Mouse (Mus musculus): ENCODE measurements around the gene Rims3. TPM values are rescaled to one million over a fixed set of nuclear protein-coding genes. Genes with fewer than 3 reads are reported as not detected.

Gene Rims3
- total RNA-seq (2017), result 0.30 and 1.2 TPM in 2 replicates

- ATAC-seq (replicated peaks in 1 of 2; ENCODE audit: insufficient read depth in 1 of 2, low FRiP score in 2 of 2, low TSS enrichment in 1 of 2, low read depth in 1 of 2, poor library complexity in 2 of 2, severe bottlenecking in 2 of 2), result peak; percentile 68 to 72
These were observed at the start of gene Rims3 for GRCm38 (mm10) chr4:120854588-120855319. Gene Rims3 (plus strand): TSS chr4:120854816.

- ATAC-seq (replicated peaks in 1 of 2; ENCODE audit: insufficient read depth in 1 of 2, low FRiP score in 2 of 2, low TSS enrichment in 1 of 2, low read depth in 1 of 2, poor library complexity in 2 of 2, severe bottlenecking in 2 of 2), result no peak
These were observed 48.8 kb upstream of the Rims3 start for GRCm38 (mm10) chr4:120805816-120806215.

GRCm38 (mm10) chr4:120813762-120814161, 40.9 kb upstream of the Rims3 start:
- ATAC-seq (replicated peaks in 1 of 2; ENCODE audit: insufficient read depth in 1 of 2, low FRiP score in 2 of 2, low TSS enrichment in 1 of 2, low read depth in 1 of 2, poor library complexity in 2 of 2, severe bottlenecking in 2 of 2), result no peak

- ATAC-seq (replicated peaks in 1 of 2; ENCODE audit: insufficient read depth in 1 of 2, low FRiP score in 2 of 2, low TSS enrichment in 1 of 2, low read depth in 1 of 2, poor library complexity in 2 of 2, severe bottlenecking in 2 of 2), result no peak
These were observed 40.4 kb upstream of the Rims3 start for GRCm38 (mm10) chr4:120814171-120814570.

GRCm38 (mm10) chr4:120815163-120815562, 39.5 kb upstream of the Rims3 start:
- no peak for ATAC-seq (replicated peaks in 1 of 2; ENCODE audit: insufficient read depth in 1 of 2, low FRiP score in 2 of 2, low TSS enrichment in 1 of 2, low read depth in 1 of 2, poor library complexity in 2 of 2, severe bottlenecking in 2 of 2)

- ATAC-seq (replicated peaks in 1 of 2; ENCODE audit: insufficient read depth in 1 of 2, low FRiP score in 2 of 2, low TSS enrichment in 1 of 2, low read depth in 1 of 2, poor library complexity in 2 of 2, severe bottlenecking in 2 of 2), result peak; percentile 99 to 100
These were observed 38.8 kb upstream of the Rims3 start for GRCm38 (mm10) chr4:120815622-120816334.

- ATAC-seq (replicated peaks in 1 of 2; ENCODE audit: insufficient read depth in 1 of 2, low FRiP score in 2 of 2, low TSS enrichment in 1 of 2, low read depth in 1 of 2, poor library complexity in 2 of 2, severe bottlenecking in 2 of 2), result no peak
These were observed 37.4 kb upstream of the Rims3 start for GRCm38 (mm10) chr4:120817002-120817774.

GRCm38 (mm10) chr4:120817951-120818350, 36.7 kb upstream of the Rims3 start:
- ATAC-seq (replicated peaks in 1 of 2; ENCODE audit: insufficient read depth in 1 of 2, low FRiP score in 2 of 2, low TSS enrichment in 1 of 2, low read depth in 1 of 2, poor library complexity in 2 of 2, severe bottlenecking in 2 of 2), result no peak

GRCm38 (mm10) chr4:120819296-120819695, 35.3 kb upstream of the Rims3 start:
- ATAC-seq (replicated peaks in 1 of 2; ENCODE audit: insufficient read depth in 1 of 2, low FRiP score in 2 of 2, low TSS enrichment in 1 of 2, low read depth in 1 of 2, poor library complexity in 2 of 2, severe bottlenecking in 2 of 2), result no peak

GRCm38 (mm10) chr4:120819871-120820270, 34.7 kb upstream of the Rims3 start:
- no peak for ATAC-seq (replicated peaks in 1 of 2; ENCODE audit: insufficient read depth in 1 of 2, low FRiP score in 2 of 2, low TSS enrichment in 1 of 2, low read depth in 1 of 2, poor library complexity in 2 of 2, severe bottlenecking in 2 of 2)

- ATAC-seq (replicated peaks in 1 of 2; ENCODE audit: insufficient read depth in 1 of 2, low FRiP score in 2 of 2, low TSS enrichment in 1 of 2, low read depth in 1 of 2, poor library complexity in 2 of 2, severe bottlenecking in 2 of 2), result no peak
These were observed 32.3 kb upstream of the Rims3 start for GRCm38 (mm10) chr4:120822191-120822911.

GRCm38 (mm10) chr4:120825100-120825553, 29.5 kb upstream of the Rims3 start:
- peak; percentile 83 to 87 for ATAC-seq (replicated peaks in 1 of 2; ENCODE audit: insufficient read depth in 1 of 2, low FRiP score in 2 of 2, low TSS enrichment in 1 of 2, low read depth in 1 of 2, poor library complexity in 2 of 2, severe bottlenecking in 2 of 2)

- ATAC-seq (replicated peaks in 1 of 2; ENCODE audit: insufficient read depth in 1 of 2, low FRiP score in 2 of 2, low TSS enrichment in 1 of 2, low read depth in 1 of 2, poor library complexity in 2 of 2, severe bottlenecking in 2 of 2), result peak; percentile 93 to 95
These were observed 28.9 kb upstream of the Rims3 start for GRCm38 (mm10) chr4:120825577-120826326.

GRCm38 (mm10) chr4:120826418-120826817, 28.2 kb upstream of the Rims3 start:
- ATAC-seq (replicated peaks in 1 of 2; ENCODE audit: insufficient read depth in 1 of 2, low FRiP score in 2 of 2, low TSS enrichment in 1 of 2, low read depth in 1 of 2, poor library complexity in 2 of 2, severe bottlenecking in 2 of 2), result no peak

- ATAC-seq (replicated peaks in 1 of 2; ENCODE audit: insufficient read depth in 1 of 2, low FRiP score in 2 of 2, low TSS enrichment in 1 of 2, low read depth in 1 of 2, poor library complexity in 2 of 2, severe bottlenecking in 2 of 2), result no peak
These were observed 23.8 kb upstream of the Rims3 start for GRCm38 (mm10) chr4:120830767-120831166.

- no peak for ATAC-seq (replicated peaks in 1 of 2; ENCODE audit: insufficient read depth in 1 of 2, low FRiP score in 2 of 2, low TSS enrichment in 1 of 2, low read depth in 1 of 2, poor library complexity in 2 of 2, severe bottlenecking in 2 of 2)
These were observed 23.1 kb upstream of the Rims3 start, which contains the start of gene Nfyc for GRCm38 (mm10) chr4:120831472-120831871. Gene Nfyc (minus strand): TSS chr4:120831572.

GRCm38 (mm10) chr4:120841342-120841741, 13.3 kb upstream of the Rims3 start:
- no peak for ATAC-seq (replicated peaks in 1 of 2; ENCODE audit: insufficient read depth in 1 of 2, low FRiP score in 2 of 2, low TSS enrichment in 1 of 2, low read depth in 1 of 2, poor library complexity in 2 of 2, severe bottlenecking in 2 of 2)

All from hematopoietic stem cell, adult 5-6 weeks (primary cell).